Mouse (Mus musculus): ENCODE measurements around the gene Tacr2.

Tacr2 gene

DNA sequence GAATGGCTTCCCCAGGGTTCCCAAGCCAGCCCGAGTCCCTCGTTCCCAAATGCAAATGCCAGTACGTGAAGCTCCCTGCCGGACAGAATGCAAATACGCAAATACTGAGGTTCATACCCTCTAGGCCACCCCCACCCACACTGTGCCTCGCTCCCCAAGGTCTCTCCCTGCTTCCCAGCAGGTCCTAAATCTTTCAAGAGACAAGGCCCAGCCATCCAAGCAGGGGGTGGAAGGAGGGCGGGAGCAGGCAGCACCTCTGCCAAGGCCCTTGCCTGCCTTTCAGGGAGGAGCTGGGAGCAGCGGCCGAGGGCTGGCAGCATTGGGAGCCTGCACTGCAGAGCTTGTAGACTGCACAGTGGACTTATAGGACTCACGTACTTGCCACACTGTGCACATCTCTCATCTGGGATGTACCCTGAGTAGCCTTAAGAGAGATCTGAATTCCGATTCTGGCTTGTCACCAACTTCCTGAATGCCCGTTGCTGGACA is at the start of gene Tacr2:
Gene Tacr2, plus strand, starts transcription at position 439 of the 489 bp plus-strand sequence.
- DNase-seq (ENCODE audit: low spot score in 2 of 2): no peak

DNA sequence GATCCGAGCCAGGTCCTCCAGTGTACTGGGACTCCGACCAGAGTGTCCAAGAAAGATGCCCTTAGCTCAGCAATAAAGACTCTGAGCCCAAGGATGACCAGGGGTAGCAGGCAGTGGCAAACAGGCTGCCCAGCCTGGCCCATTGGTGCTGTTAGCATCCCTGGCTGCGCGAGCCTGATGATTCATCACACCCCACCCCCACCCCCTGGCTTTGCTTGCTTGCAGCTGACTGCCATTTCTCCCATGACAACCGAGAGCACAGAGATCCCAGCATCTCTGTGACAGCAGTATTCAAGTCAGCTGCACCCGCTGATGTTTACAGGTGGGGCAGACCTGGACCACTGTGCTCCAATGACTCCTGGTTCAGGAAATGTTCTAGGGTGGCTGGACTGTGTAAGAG is 49.7 kb upstream of the Tacr2 start:
- DNase-seq (ENCODE audit: low spot score in 2 of 2): peak in 1 of 2 experiments; percentile 21

GRCm38 (mm10) chr10:62208241-62208896 is 43.9 kb upstream of the Tacr2 start:
- no peak for DNase-seq (ENCODE audit: low spot score in 2 of 2)

- no peak for DNase-seq (ENCODE audit: low spot score in 2 of 2)
Measured at GRCm38 (mm10) chr10:62211310-62211709, 40.9 kb upstream of the Tacr2 start.

- DNase-seq (ENCODE audit: low spot score in 2 of 2): no peak
Measured at GRCm38 (mm10) chr10:62215169-62215616, 37.0 kb upstream of the Tacr2 start.

DNA sequence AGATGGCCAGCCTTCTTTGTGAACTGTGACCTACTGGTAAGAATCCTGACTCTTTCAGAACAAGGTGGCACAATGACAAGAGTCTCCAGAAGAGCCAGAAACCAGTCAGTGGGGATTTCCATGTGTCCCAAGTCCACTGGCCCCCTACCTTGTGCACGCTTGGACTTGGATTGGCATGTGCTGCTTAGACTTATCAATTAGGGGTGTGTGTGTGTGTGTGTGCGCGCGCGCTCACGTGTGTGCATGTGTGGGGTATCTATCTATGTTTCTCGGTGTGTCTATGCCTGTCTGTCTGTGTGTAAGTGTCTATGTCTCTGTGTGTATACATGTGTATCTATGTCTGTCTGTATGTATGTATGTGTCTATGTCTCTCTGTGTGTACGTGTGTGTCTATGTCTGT is 36.6 kb upstream of the Tacr2 start:
- no peak for DNase-seq (ENCODE audit: low spot score in 2 of 2)

DNA sequence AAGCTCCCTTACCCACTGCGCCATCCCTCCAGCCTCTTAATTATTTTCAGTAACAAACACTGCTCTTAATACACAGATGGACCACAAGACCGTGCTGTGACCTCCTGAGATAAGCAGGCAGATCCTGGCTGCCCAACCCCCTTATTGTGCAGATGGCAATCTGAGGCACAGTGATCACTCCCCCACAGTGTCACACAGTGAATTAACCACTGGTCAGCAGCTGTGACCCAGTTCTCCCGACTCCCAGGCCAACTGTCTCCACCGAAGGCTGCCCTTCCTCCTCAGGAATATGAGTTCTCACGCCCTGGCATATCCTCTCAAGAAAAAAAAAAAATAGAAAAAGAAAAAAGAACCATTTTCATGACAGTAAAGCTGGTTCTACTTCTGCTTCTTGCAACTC is 35.6 kb upstream of the Tacr2 start:
- DNase-seq (ENCODE audit: low spot score in 2 of 2): no peak

DNA sequence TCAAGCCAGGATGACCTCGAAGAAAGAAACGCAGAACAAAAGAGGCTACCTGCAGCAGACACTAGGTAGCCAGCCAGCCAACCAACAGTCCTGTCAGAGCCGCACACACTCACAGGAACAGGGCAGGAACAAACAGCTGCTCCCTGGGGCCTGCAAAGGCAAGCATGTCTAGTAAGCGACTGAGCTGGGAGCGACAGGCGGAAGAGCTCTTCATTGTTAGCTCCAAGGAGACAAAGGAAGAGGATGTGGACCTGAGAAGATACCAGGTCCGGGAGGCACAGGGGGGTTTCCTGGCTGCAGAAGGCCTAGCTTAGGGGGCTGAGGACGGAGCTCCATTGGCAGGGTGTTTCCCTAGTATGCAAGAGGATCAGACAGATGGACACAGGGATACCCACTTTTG is 35.0 kb upstream of the Tacr2 start:
- no peak for DNase-seq (ENCODE audit: low spot score in 2 of 2)

DNA sequence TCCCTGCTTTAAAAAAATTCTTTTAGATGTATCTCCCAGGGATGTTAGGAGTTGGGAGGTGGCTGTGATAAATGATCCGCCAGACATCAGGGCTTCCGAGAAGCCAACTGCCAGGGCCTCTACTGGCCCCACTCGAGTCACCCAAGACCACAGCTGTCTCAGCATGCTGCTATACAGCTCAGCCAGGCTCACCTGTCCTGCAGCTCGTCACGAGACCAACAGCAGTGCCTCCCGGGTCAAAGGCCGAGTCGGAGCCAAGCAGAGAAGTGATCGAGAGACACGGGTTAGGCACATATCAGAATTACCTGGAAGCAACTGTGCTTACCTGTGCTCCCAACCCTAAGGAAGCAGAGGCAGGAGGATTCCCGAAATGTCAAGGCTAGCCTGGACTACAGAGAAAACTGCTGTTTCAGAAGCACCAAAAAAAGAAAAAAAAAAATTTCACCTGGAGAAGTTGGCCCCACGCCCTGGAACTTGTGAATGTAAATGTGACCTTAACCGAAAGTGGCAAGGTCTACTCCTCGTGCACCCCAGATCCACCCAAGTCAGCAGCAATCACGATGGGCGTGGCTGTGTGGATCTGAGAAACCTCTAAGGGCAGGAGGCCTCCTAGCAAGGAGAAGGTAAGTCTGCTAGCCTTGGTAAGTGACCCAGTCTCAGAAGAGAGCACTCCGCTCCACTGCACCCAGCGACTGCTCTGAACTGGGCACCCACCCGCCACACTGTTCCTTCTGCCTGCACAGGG is 34.0 kb upstream of the Tacr2 start:
- no peak for DNase-seq (ENCODE audit: low spot score in 2 of 2)

DNA sequence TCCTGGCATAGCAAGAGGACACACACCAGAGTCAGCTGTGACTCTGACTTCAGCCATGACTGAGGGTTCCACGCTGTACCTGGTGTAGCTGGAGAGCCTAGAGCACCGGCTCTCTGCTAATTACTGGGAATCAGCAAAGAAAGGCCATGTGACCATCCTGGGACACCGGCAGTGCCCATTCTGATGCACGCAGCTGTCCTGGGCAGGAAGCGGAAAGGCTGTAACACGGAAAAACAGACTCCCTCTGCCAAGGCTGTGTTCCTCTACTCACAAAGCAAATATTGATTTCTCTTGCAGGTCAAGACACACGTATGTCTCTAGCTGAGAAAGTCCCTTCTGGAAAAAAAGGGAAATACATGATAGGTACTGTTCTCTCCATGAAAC is 33.5 kb upstream of the Tacr2 start:
- no peak for DNase-seq (ENCODE audit: low spot score in 2 of 2)

GRCm38 (mm10) chr10:62220732-62221514 is 31.3 kb upstream of the Tacr2 start:
- no peak for DNase-seq (ENCODE audit: low spot score in 2 of 2)

DNA sequence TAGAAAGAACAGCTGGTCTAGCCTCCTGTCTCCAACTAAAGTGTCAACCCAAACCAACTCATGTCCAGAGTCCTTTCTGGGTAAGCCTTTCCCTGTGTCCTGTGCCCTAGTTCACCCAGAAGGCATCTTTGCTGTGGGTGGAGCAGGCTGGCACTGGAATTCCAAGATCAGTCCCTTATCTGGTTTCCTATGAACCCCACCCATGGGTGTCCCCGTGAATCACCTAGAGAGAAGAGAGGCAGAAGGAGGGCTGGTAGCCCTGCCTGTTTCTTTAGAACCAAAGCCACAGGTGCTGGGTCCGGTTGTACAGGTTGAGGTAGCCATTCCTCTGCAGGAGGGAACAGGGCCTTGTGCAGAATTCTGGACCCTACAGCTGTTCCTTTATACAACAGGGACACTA is 30.6 kb upstream of the Tacr2 start:
- DNase-seq (ENCODE audit: low spot score in 2 of 2): no peak

DNA sequence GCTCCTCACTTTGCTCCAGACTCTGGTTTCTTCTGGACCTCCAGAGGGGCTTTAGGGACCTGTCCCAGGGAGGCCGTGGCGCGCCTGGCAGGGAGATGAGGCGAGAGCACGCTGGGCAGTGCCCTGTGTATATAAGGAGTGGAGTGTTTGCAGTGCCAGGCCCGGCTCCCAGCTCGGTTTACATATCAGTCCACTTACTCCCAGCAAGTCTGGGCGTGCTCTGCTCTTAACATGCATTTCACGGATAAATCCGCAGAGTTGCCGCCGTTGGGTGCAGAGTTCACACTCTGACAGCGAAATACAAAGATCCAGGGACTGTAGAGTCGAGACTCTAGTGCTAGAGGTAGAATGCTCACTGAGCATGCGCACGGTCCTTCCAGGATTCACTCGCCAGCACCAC is 29.5 kb upstream of the Tacr2 start:
- no peak for DNase-seq (ENCODE audit: low spot score in 2 of 2)

GRCm38 (mm10) chr10:62224231-62224630 is 28.0 kb upstream of the Tacr2 start:
- DNase-seq (ENCODE audit: low spot score in 2 of 2): no peak

- DNase-seq (ENCODE audit: low spot score in 2 of 2): no peak
Measured at GRCm38 (mm10) chr10:62225839-62226238, 26.4 kb upstream of the Tacr2 start.

DNA sequence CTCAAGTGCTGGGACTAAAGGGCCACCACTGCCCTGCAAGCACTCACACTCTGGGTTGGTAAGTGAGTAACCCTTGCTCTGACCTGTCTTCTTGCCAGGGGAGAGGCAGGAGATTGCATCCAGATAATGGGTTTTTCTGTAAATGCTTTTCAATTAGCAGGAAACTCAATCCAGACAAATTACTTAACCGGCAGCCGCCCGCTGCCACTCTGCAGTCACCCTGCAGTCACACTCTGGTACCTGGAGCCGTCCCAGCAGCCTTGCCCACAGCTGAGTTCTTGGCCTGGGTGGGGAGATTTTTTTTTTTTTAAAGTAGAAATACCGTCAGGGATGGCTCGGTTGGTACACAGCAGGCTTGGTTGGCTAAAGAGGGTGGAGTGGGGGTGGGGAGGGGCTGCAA is 24.1 kb upstream of the Tacr2 start:
- no peak for DNase-seq (ENCODE audit: low spot score in 2 of 2)

DNA sequence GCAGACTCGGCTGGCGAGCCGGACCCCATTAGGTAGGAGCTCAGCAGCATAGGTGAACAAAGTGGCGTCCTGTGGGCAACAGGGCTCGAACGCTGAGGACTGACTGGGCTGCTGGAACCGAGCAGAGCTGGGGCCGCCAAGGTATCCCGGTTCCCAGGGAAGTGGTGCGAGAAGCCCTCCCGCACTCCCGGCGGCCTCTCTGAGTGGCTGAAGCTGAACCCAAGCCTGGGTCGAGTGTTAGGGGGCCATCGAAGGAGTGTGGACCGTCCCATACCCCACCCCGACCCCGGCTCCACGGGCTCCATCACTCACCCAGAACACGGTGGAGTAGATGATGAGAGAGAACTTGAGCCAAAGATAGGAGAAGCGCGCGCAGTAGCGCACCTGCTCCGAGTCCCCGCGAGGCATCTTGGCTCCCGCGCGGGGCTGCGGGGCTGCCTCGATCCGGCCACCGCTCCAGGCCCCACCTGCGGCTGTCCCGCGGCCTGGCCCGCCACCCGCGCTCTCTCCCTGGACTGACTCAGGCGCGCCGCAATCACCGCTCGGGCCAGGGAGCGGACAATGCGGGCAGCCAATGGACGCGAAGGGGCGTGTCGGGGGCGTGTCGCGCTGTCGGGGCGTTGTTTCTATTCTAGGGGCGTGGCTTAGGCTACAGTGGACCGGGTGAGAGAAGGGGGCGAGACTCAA is 21.4 kb upstream of the Tacr2 start, which contains the start of gene Tspan15:
Gene Tspan15, minus strand, starts transcription at position 544 of the 687 bp plus-strand sequence.
- peak; percentile 69 to 75 for DNase-seq (ENCODE audit: low spot score in 2 of 2)

GRCm38 (mm10) chr10:62231395-62231732 is 20.9 kb upstream of the Tacr2 start:
- DNase-seq (ENCODE audit: low spot score in 2 of 2): no peak

DNA sequence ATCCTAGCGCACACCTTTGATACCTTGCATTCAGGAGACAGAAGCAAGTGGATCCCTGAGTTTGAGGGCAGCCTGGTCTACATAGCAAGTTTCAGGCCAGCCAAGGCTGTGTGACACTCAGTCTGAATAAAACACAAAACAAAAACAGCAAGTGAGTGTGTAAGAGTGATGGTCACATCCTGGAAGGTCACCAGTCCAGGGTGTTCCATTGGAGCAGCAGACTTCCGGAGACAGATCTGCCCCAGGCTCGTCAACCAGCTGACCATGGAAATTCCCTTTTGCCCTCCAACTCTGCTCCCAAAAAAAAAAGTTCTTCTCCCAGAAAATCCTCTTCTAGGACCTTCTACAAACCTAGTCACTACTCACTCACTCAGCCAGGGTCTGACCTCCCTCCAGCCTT is 20.4 kb upstream of the Tacr2 start:
- no peak for DNase-seq (ENCODE audit: low spot score in 2 of 2)

- no peak for DNase-seq (ENCODE audit: low spot score in 2 of 2)
Measured at GRCm38 (mm10) chr10:62236165-62236564, 16.1 kb upstream of the Tacr2 start.

DNA sequence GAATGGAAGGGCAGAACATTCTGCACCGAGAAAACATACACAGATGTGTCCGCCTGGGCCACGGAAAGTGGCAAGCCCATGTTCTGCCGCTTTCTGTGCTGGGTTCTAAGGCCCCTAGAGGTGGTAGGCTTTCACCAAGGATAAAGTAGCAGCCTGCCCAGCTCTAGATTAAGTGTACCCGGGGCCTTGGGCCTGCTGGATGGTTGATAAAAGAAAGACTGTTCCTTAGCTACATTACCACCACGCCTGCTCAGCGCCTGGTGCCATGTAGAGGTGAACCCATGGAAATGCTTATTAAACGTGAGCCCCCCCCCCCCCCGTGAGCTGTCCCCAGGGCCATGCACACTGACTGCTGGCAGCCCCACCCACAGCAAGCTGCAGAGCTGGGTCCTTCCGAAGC is 15.0 kb upstream of the Tacr2 start:
- no peak for DNase-seq (ENCODE audit: low spot score in 2 of 2)

- no peak for DNase-seq (ENCODE audit: low spot score in 2 of 2)
Measured at GRCm38 (mm10) chr10:62238688-62239087, 13.6 kb upstream of the Tacr2 start.
